Mouse (Mus musculus) intestine, postnatal 0 days (tissue): Measurements from ENCODE around the gene Atxn1. TPM values are rescaled to one million over a fixed set of nuclear protein-coding genes. Genes with fewer than 3 reads are reported as not detected.

Source experiments
- ATAC-seq: fragments of 200-750 bp; cut with Nextera tagmentation; 2 replicates; pipeline ENCODE4 v1.8.0; 2017; ENCODE audit warnings: mild to moderate bottlenecking, moderate TSS enrichment, moderate library complexity
- H3K27ac ChIP-seq: fragments of 300-500 bp; sonication (generic); 2 replicates; pipeline ENCODE4 v1.5.1; 2014; ENCODE audit warnings: mild to moderate bottlenecking, low read depth, low read length, moderate library complexity
- H3K27me3 ChIP-seq: fragments of 300-500 bp; sonication (generic); replicated peaks from 2 replicates; pipeline ENCODE4 v1.6.1; 2014; ENCODE audit warnings: low read length, mixed read lengths; ENCODE audit not compliant: control insufficient read depth, insufficient read depth
- H3K36me3 ChIP-seq: fragments of 300-500 bp; sonication (generic); 2 replicates; pipeline ENCODE4 v1.6.1; 2014; ENCODE audit warnings: mild to moderate bottlenecking, moderate library complexity; ENCODE audit not compliant: control insufficient read depth, insufficient read depth
- H3K4me1 ChIP-seq: fragments of 300-500 bp; sonication (generic); replicated peaks from 2 replicates; pipeline ENCODE4 v1.6.1; 2014; ENCODE audit warnings: antibody characterized with exemption, low read length, mixed read lengths; ENCODE audit not compliant: control insufficient read depth, insufficient read depth
- H3K4me2 ChIP-seq: fragments of 300-500 bp; sonication (generic); replicated peaks from 2 replicates; pipeline ENCODE4 v1.6.1; 2014; ENCODE audit warnings: low read depth, mild to moderate bottlenecking, moderate library complexity
- H3K4me3 ChIP-seq: fragments of 300-500 bp; sonication (generic); 2 replicates; pipeline ENCODE4 v1.5.1; 2014; ENCODE audit warnings: low read depth, low read length
- H3K9ac ChIP-seq: fragments of 300-500 bp; sonication (generic); 2 replicates; pipeline ENCODE4 v1.6.1; 2014; ENCODE audit warnings: mild to moderate bottlenecking, low read depth, low read length
- H3K9me3 ChIP-seq: fragments of 300-500 bp; sonication (generic); 2 replicates; pipeline ENCODE4 v1.6.1; 2016; ENCODE audit warnings: mixed run types; ENCODE audit not compliant: control insufficient read depth
- CTCF ChIP-seq: sonication (generic); IDR thresholded peaks from 2 replicates; pipeline ENCODE4 v1.5.1; 2016; ENCODE audit warnings: low read depth, mild to moderate bottlenecking, control low read depth, antibody characterized with exemption, moderate library complexity
- WGBS: fragments of 180-500 bp; shearing (Covaris S2); extraction: QIAGEN DNeasy Blood & Tissue Kit; methylation state at CpG from one replicate; pipeline ENCODE4 v1.1.7; 2014; 5-methylcytosine and 5-hydroxymethylcytosine counted together
- polyA plus RNA-seq: library from polyadenylated mRNA; unstranded; fragments of >200 nt; fragmentation: Nextera tagmentation; extraction: Ambion mirVana; gene quantifications from 2 replicates; pipeline ENCODE4 v1.2.1, GENCODE M21; 2015

Atxn1 gene
- polyA plus RNA-seq, 1 experiment from 2014 or later, result 6.1 TPM

DNA sequence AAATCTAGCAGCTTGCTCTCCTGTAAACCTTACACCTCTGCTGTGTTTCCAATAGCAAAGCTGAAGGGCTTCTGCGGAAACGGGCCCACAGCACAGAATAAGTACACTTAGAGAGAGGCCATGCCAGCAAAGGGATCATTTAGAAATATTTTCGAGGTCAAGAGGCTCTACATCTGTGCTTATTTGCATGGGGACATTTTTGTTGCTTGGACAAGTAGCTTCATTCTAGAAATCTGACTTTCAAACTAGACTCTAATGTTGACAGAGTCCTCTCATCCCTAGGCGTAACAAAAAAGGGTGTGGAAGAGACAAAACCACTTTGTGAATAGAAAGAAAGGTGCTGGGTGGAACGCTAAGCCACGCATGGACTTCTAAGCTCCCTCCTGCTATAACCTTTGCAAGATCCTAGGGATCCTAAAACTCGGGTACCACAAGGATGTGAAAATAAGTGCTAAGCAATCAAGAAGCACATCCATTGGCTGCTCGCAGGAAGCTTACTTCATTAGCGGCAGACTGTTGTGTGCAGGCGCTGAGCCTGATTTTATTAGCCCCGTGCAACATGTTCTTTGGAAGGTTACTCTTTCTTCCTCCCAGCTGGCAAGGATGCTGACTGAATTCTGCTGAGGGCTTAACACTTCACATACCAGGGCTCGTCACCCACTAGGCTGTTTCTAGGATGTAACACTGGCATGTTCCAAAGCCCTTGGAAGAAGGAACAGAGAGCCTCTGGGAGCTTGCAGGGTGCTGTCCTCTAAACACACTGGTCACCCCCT lies 334.1 kb downstream of the Atxn1 start:
- no peak for TF ChIP-seq CTCF
- Histone ChIP-seq H3K4me2 (no peak overlapping the region), H3K4me3 (no peak overlapping the region), H3K9ac (no peak overlapping the region), H3K4me1 (0 out of 2 replicates have a peak, but pooled peaks cover 2% of the 10 kb centered on the region), H3K27ac (no peak overlapping the region), H3K9me3 (no peaks in the 10 kb centered on the region), H3K27me3 (no peaks in the 10 kb centered on the region), H3K36me3 (no peaks in the 10 kb centered on the region)
- 76% methylated on average over 12 of the region's 12 CpGs for WGBS
- ATAC-seq, result no peak

- no peaks in the 10 kb centered on the region for H3K27me3 ChIP-seq
- H3K4me3 ChIP-seq, result no peak overlapping the region
- no peak overlapping the region for H3K4me2 ChIP-seq
- TF ChIP-seq CTCF, result no peak
- WGBS, result 91% methylated on average over 1 of the region's 1 CpGs
- H3K9me3 ChIP-seq, result no peaks in the 10 kb centered on the region
- no peaks in the 10 kb centered on the region for H3K36me3 ChIP-seq
- no peak for ATAC-seq
- no peak overlapping the region for H3K9ac ChIP-seq
- no peak overlapping the region for H3K27ac ChIP-seq
- 0 out of 2 replicates have a peak, but pooled peaks cover 2% of the 10 kb centered on the region for H3K4me1 ChIP-seq
These were observed 335.1 kb downstream of the Atxn1 start for GRCm38 (mm10) chr13:45629750-45630149.

DNA sequence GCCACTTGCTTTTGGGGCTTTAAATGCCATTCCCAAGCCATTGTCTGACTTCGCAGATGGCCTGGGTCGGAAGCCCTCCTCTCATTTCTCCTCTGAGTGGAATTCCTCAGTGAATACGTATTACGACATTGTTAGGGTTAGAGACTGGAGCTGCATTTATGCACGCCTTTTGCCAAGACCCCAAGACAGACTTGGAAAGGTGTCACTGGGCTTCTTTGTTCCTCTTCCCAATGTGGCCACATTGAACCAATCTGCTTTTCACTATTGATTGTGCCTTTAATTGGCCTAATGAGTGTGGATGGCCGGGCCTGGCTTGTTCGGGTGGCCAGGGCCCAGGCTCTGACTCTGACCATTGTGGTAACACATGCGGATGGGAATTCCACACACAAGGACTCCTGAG lies 336.5 kb downstream of the Atxn1 start:
- Histone ChIP-seq H3K27ac (no peak overlapping the region), H3K27me3 (no peaks in the 10 kb centered on the region), H3K4me1 (0 out of 2 replicates have a peak, but pooled peaks cover 2% of the 10 kb centered on the region), H3K4me3 (no peak overlapping the region), H3K9ac (no peak overlapping the region), H3K36me3 (no peaks in the 10 kb centered on the region), H3K9me3 (no peaks in the 10 kb centered on the region), H3K4me2 (no peak overlapping the region)
- ATAC-seq, result no peak
- no peak for TF ChIP-seq CTCF
- 87% methylated on average over 8 of the region's 8 CpGs for WGBS

GRCm38 (mm10) chr13:45627206-45627751 lies 337.5 kb downstream of the Atxn1 start:
- Histone ChIP-seq H3K27ac (no peak overlapping the region), H3K9ac (no peak overlapping the region), H3K9me3 (no peaks in the 10 kb centered on the region), H3K4me2 (no peak overlapping the region), H3K4me3 (no peak overlapping the region), H3K36me3 (no peaks in the 10 kb centered on the region), H3K27me3 (no peaks in the 10 kb centered on the region), H3K4me1 (0 out of 2 replicates have a peak, but pooled peaks cover 2% of the 10 kb centered on the region)
- ATAC-seq, result no peak
- TF ChIP-seq CTCF, result no peak
- WGBS, result 37% methylated on average over 8 of the region's 8 CpGs

DNA sequence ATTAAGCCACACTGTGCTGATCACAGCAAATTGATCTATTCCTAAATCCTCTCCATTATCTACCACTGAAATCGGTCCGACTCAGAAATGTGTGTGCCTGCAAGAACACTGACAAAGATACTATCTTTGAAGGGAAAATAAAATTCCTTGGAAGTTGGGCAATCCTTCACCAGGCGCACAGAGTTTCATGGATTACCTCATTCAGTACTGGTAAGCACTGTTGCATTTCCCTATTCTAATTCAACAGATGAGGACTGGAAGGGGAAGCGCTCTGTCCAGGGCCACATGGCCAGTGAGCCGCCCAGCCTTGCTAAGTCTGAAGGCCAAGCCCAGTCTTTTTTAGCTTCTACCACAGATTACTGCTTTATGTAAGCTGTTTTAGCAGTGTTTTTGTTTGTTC lies 339.1 kb downstream of the Atxn1 start:
- no peak overlapping the region for H3K4me3 ChIP-seq
- no peak for TF ChIP-seq CTCF
- 0 out of 2 replicates have a peak, but pooled peaks cover 2% of the 10 kb centered on the region for H3K4me1 ChIP-seq
- no peaks in the 10 kb centered on the region for H3K27me3 ChIP-seq
- no peak for ATAC-seq
- no peak overlapping the region for H3K9ac ChIP-seq
- H3K27ac ChIP-seq, result no peak overlapping the region
- no peaks in the 10 kb centered on the region for H3K36me3 ChIP-seq
- WGBS, result 90% methylated on average over 5 of the region's 5 CpGs
- H3K4me2 ChIP-seq, result no peak overlapping the region
- H3K9me3 ChIP-seq, result no peaks in the 10 kb centered on the region

- ATAC-seq, result no peak
- Histone ChIP-seq H3K4me3 (no peak overlapping the region), H3K9ac (no peak overlapping the region), H3K27ac (no peak overlapping the region), H3K4me1 (0 out of 2 replicates have a peak, but pooled peaks cover 2% of the 10 kb centered on the region), H3K27me3 (no peaks in the 10 kb centered on the region), H3K9me3 (no peaks in the 10 kb centered on the region), H3K4me2 (no peak overlapping the region), H3K36me3 (no peaks in the 10 kb centered on the region; the same call in 1 of the 2 replicates)
- TF ChIP-seq CTCF, result no peak
- WGBS, result 75% methylated on average over 1 of the region's 1 CpGs
These were observed 341.0 kb downstream of the Atxn1 start for GRCm38 (mm10) chr13:45623846-45624245.
